Mouse (Mus musculus) heart, embryonic 10.5 days (tissue): ENCODE measurements around the gene Yipf1. TPM values are rescaled to one million over a fixed set of nuclear protein-coding genes. Genes with fewer than 3 reads are reported as not detected.

Source experiments
- DNase-seq: peaks from one replicate; pipeline ENCODE4 v3.0.0-alpha.2; 2017; ENCODE audit warnings: low spot score
- H3K27ac ChIP-seq: fragments of 300-500 bp; sonication (generic); 2 replicates; pipeline ENCODE4 v1.5.1; 2016; ENCODE audit warnings: mild to moderate bottlenecking
- H3K27me3 ChIP-seq: fragments of 300-500 bp; sonication (generic); 2 replicates; pipeline ENCODE4 v1.6.1; 2016; ENCODE audit warnings: mild to moderate bottlenecking; ENCODE audit not compliant: poor library complexity, insufficient read depth, severe bottlenecking
- H3K36me3 ChIP-seq: fragments of 300-500 bp; sonication (generic); 2 replicates; pipeline ENCODE4 v1.6.1; 2016; ENCODE audit warnings: mild to moderate bottlenecking, moderate library complexity
- H3K4me1 ChIP-seq: fragments of 300-500 bp; sonication (generic); 2 replicates; pipeline ENCODE4 v1.6.1; 2016; ENCODE audit warnings: mild to moderate bottlenecking
- H3K4me3 ChIP-seq: fragments of 300-500 bp; sonication (generic); 2 replicates; pipeline ENCODE4 v1.5.1; 2016; ENCODE audit warnings: mild to moderate bottlenecking, moderate library complexity
- H3K9me3 ChIP-seq: fragments of 300-500 bp; sonication (generic); 2 replicates; pipeline ENCODE4 v1.6.1; 2016; ENCODE audit warnings: mild to moderate bottlenecking, moderate library complexity
- WGBS: fragments of 180-500 bp; shearing (Covaris S2); methylation state at CpG from one replicate; pipeline ENCODE4 v1.1.7; 2016; 5-methylcytosine and 5-hydroxymethylcytosine counted together
- polyA plus RNA-seq: library from polyadenylated mRNA; unstranded; fragments of >200 nt; fragmentation: Nextera tagmentation; extraction: Ambion mirVana; gene quantifications from 2 replicates; pipeline ENCODE4 v1.2.1, GENCODE M21; 2016

Gene Yipf1
- polyA plus RNA-seq, 1 experiment from 2014 or later = 43.3 TPM

GRCm38 (mm10) chr4:107300371-107300770 lies 13.8 kb upstream of the Yipf1 start:
- Histone ChIP-seq H3K4me3 (no peak overlapping the region), H3K4me1 (peaks cover 5% of the 10 kb centered on the region), H3K9me3 (no peaks in the 10 kb centered on the region), H3K27ac (no peak overlapping the region), H3K27me3 (peaks cover 10% of the 10 kb centered on the region; the same call in 1 of the 2 replicates), H3K36me3 (no peaks in the 10 kb centered on the region)
- 72% methylated on average over 4 of the region's 4 CpGs for WGBS
- no peak for DNase-seq

- Histone ChIP-seq H3K4me1 (peaks cover 11% of the 10 kb centered on the region), H3K9me3 (no peaks in the 10 kb centered on the region), H3K27me3 (peaks cover 14% of the 10 kb centered on the region; the same call in 1 of the 2 replicates), H3K27ac (no peak overlapping the region), H3K4me3 (no peak overlapping the region), H3K36me3 (no peaks in the 10 kb centered on the region)
- WGBS = 94% methylated on average over 1 of the region's 1 CpGs
- no peak for DNase-seq
Observed at GRCm38 (mm10) chr4:107300902-107301555, 13.1 kb upstream of the Yipf1 start.

- 91% methylated on average over 9 of the region's 9 CpGs for WGBS
- Histone ChIP-seq H3K4me3 (no peak overlapping the region), H3K4me1 (peaks cover 21% of the 10 kb centered on the region), H3K27ac (no peak overlapping the region), H3K9me3 (no peaks in the 10 kb centered on the region), H3K36me3 (no peaks in the 10 kb centered on the region), H3K27me3 (peaks cover 22% of the 10 kb centered on the region)
- no peak for DNase-seq
Observed at GRCm38 (mm10) chr4:107302221-107302620, 11.9 kb upstream of the Yipf1 start.

- no peak for DNase-seq
- Histone ChIP-seq H3K36me3 (no peaks in the 10 kb centered on the region), H3K27me3 (peaks cover 22% of the 10 kb centered on the region), H3K4me3 (no peak overlapping the region), H3K27ac (no peak overlapping the region), H3K4me1 (peaks cover 21% of the 10 kb centered on the region), H3K9me3 (no peaks in the 10 kb centered on the region)
- 76% methylated on average over 4 of the region's 4 CpGs for WGBS
Observed at GRCm38 (mm10) chr4:107302832-107303231, 11.3 kb upstream of the Yipf1 start.

GRCm38 (mm10) chr4:107303531-107303930 lies 10.6 kb upstream of the Yipf1 start:
- Histone ChIP-seq H3K9me3 (no peaks in the 10 kb centered on the region), H3K27ac (no peak overlapping the region), H3K27me3 (peaks cover 22% of the 10 kb centered on the region), H3K36me3 (no peaks in the 10 kb centered on the region), H3K4me1 (peaks cover 21% of the 10 kb centered on the region), H3K4me3 (no peak overlapping the region)
- WGBS = 68% methylated on average over 3 of the region's 3 CpGs
- no peak for DNase-seq

GRCm38 (mm10) chr4:107306966-107307365 lies 7.2 kb upstream of the Yipf1 start, which contains the start of gene Dio1:
TSS of gene Dio1 (minus strand) at chr4:107307169.
- Histone ChIP-seq H3K4me3 (no peak within 1 kb of the TSS), H3K9me3 (no peaks in the 10 kb centered on the region), H3K4me1 (peaks cover 21% of the 10 kb centered on the region), H3K36me3 (no peaks in the 10 kb centered on the region), H3K27me3 (peaks cover 15% of the 10 kb centered on the region), H3K27ac (0 out of 2 replicates have a peak within 1 kb of the TSS, but pooled peaks have one; percentile 32)
- WGBS = 52% methylated on average over 6 of the region's 6 CpGs
- DNase-seq = no peak

GRCm38 (mm10) chr4:107314479-107314805 lies 279 bp downstream of the Yipf1 start:
- Histone ChIP-seq H3K4me3 (peak overlapping the region; percentile 73), H3K27ac (peak overlapping the region; percentile 85), H3K27me3 (no peaks in the 10 kb centered on the region), H3K4me1 (peaks cover 10% of the 10 kb centered on the region), H3K9me3 (no peaks in the 10 kb centered on the region), H3K36me3 (peaks cover 18% of the 10 kb centered on the region)
- no peak for DNase-seq
- 5% methylated on average over 7 of the region's 7 CpGs for WGBS

- Histone ChIP-seq H3K9me3 (no peaks in the 10 kb centered on the region), H3K27me3 (no peaks in the 10 kb centered on the region), H3K4me3 (no peak overlapping the region), H3K36me3 (peaks cover 50% of the 10 kb centered on the region), H3K27ac (no peak overlapping the region), H3K4me1 (peaks cover 6% of the 10 kb centered on the region)
- DNase-seq = no peak
- 83% methylated on average over 8 of the region's 8 CpGs for WGBS
Observed at GRCm38 (mm10) chr4:107318646-107319045, 4.5 kb downstream of the Yipf1 start.

- Histone ChIP-seq H3K36me3 (peaks cover 50% of the 10 kb centered on the region), H3K27me3 (no peaks in the 10 kb centered on the region), H3K4me3 (no peak overlapping the region), H3K27ac (no peak overlapping the region), H3K4me1 (no peaks in the 10 kb centered on the region), H3K9me3 (no peaks in the 10 kb centered on the region)
- no peak for DNase-seq
- WGBS = 64% methylated on average over 2 of the region's 2 CpGs
Observed at GRCm38 (mm10) chr4:107321041-107321440, 6.9 kb downstream of the Yipf1 start.

- WGBS = 81% methylated on average over 2 of the region's 2 CpGs
- no peak overlapping the region for H3K4me3 ChIP-seq
- no peaks in the 10 kb centered on the region for H3K9me3 ChIP-seq
- no peaks in the 10 kb centered on the region for H3K4me1 ChIP-seq
- peaks cover 57% of the 10 kb centered on the region for H3K36me3 ChIP-seq
- no peak overlapping the region for H3K27ac ChIP-seq
- no peak for DNase-seq
- no peaks in the 10 kb centered on the region for H3K27me3 ChIP-seq
Observed at GRCm38 (mm10) chr4:107323113-107323512, 8.9 kb downstream of the Yipf1 start.

GRCm38 (mm10) chr4:107328530-107328929 lies 14.4 kb downstream of the Yipf1 start:
- no peak for DNase-seq
- H3K36me3 ChIP-seq = peaks cover 21% of the 10 kb centered on the region
- H3K9me3 ChIP-seq = no peaks in the 10 kb centered on the region
- WGBS = 95% methylated on average over 8 of the region's 8 CpGs
- no peaks in the 10 kb centered on the region for H3K27me3 ChIP-seq
- H3K27ac ChIP-seq = no peak overlapping the region
- H3K4me1 ChIP-seq = no peaks in the 10 kb centered on the region
- H3K4me3 ChIP-seq = no peak overlapping the region

GRCm38 (mm10) chr4:107333514-107333913 lies 19.4 kb downstream of the Yipf1 start:
- WGBS = 92% methylated on average over 4 of the region's 4 CpGs
- Histone ChIP-seq H3K36me3 (0 out of 2 replicates have a peak, but pooled peaks cover 6% of the 10 kb centered on the region), H3K27ac (no peak overlapping the region), H3K4me3 (no peak overlapping the region), H3K4me1 (no peaks in the 10 kb centered on the region), H3K27me3 (no peaks in the 10 kb centered on the region), H3K9me3 (no peaks in the 10 kb centered on the region)
- no peak for DNase-seq

GRCm38 (mm10) chr4:107336356-107336755 lies 22.2 kb downstream of the Yipf1 start:
- H3K27ac ChIP-seq = no peak overlapping the region
- H3K4me3 ChIP-seq = no peak overlapping the region
- DNase-seq = no peak
- no peaks in the 10 kb centered on the region for H3K4me1 ChIP-seq
- no peaks in the 10 kb centered on the region for H3K9me3 ChIP-seq
- H3K36me3 ChIP-seq = 0 out of 2 replicates have a peak, but pooled peaks cover 10% of the 10 kb centered on the region
- no peaks in the 10 kb centered on the region for H3K27me3 ChIP-seq
- 68% methylated on average over 8 of the region's 8 CpGs for WGBS

- WGBS = 85% methylated on average over 5 of the region's 5 CpGs
- H3K9me3 ChIP-seq = no peaks in the 10 kb centered on the region
Observed at GRCm38 (mm10) chr4:107337455-107337854, 23.3 kb downstream of the Yipf1 start.

More at GRCm38 (mm10) chr4:107337455-107337854, 23.3 kb downstream of the Yipf1 start:
- DNase-seq = no peak
- Histone ChIP-seq H3K4me1 (no peaks in the 10 kb centered on the region), H3K27me3 (no peaks in the 10 kb centered on the region), H3K36me3 (peaks cover 13% of the 10 kb centered on the region; the same call in 1 of the 2 replicates), H3K27ac (no peak overlapping the region), H3K4me3 (no peak overlapping the region)
